Mouse (Mus musculus): ENCODE measurements around the gene Slc38a9. TPM values are rescaled to one million over a fixed set of nuclear protein-coding genes. Genes with fewer than 3 reads are reported as not detected.

Gene Slc38a9
- polyA plus RNA-seq, 1 experiment: 11.5 TPM

DNA sequence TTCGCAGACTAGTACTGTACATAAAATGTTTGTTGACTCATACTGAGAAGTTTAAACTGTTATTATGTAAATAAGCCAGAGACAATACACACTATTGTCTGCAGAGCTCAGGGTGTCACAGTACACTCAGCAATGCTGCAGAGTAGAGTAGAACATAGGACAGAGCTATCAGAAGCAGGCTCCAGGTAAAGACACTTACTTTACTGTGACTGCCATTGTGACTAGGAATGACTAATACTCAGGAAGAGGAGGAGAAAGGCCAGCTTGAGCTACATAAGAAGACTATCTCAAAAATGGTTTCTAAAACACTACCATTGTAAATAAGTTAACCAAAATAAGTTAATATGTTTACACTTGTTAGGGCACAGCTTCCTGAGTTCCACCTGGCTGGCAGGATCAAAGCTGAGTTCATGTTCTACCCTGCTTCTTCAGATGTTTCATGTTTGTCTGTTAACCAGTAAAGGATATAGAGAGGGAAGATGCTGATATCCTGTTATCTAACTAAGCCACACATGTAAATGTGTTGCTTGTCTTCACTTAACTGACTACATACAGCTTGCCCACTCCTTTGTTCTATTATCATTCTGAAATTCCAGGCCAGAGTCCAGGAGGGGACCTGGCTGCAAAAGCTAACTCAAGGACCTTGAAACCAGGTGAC, 14.9 kb upstream of the Slc38a9 start:
- TF ChIP-seq POLR2A (IDR thresholded peaks at IDR 0.05; ENCODE audit: low read depth, low read length) (no peak), CTCF (IDR thresholded peaks at IDR 0.05; ENCODE audit: borderline replicate concordance, insufficient read depth, low read length) (no peak)
- Histone ChIP-seq H3K27ac (ENCODE audit: insufficient read depth, low read length) (no peak overlapping the region), H3K4me3 (ENCODE audit: insufficient read depth, low read length) (no peak overlapping the region), H3K4me1 (ENCODE audit: control insufficient read depth, insufficient read depth, low read length) (no peaks in the 10 kb centered on the region)

DNA sequence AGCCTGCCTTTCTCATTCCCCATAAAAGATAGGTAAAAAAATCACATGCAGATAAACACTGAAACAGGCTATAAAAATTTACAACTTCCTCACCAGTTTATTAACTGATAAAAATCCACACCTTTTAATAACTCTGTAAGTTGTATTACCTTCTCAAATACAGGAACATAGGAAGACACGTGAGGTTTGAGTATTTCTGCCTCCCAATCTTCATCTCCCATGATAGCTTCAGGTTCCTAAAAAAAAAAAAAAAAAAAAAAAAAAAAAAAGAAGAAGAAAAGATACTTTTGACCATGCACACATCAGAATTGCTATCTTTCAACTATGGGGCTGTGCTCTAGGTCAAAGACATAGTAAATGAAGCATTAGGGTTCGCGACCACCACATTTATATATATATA, 9.4 kb upstream of the Slc38a9 start:
- H3K4me1 ChIP-seq (ENCODE audit: control insufficient read depth, insufficient read depth, low read length): no peaks in the 10 kb centered on the region
- no peak overlapping the region for H3K4me3 ChIP-seq (ENCODE audit: insufficient read depth, low read length)
- TF ChIP-seq CTCF (IDR thresholded peaks at IDR 0.05; ENCODE audit: borderline replicate concordance, insufficient read depth, low read length) (no peak), POLR2A (IDR thresholded peaks at IDR 0.05; ENCODE audit: low read depth, low read length) (no peak)
- no peak overlapping the region for H3K27ac ChIP-seq (ENCODE audit: insufficient read depth, low read length)

- Histone ChIP-seq H3K4me1 (ENCODE audit: control insufficient read depth, insufficient read depth, low read length) (no peaks in the 10 kb centered on the region), H3K27ac (ENCODE audit: insufficient read depth, low read length) (no peak within 1 kb of the TSS), H3K4me3 (ENCODE audit: insufficient read depth, low read length) (no peak within 1 kb of the TSS)
- TF ChIP-seq CTCF (IDR thresholded peaks at IDR 0.05; ENCODE audit: borderline replicate concordance, insufficient read depth, low read length): no peak
- no peak for TF ChIP-seq POLR2A (IDR thresholded peaks at IDR 0.05; ENCODE audit: low read depth, low read length)
Observed at GRCm38 (mm10) chr13:112652205-112652604, 8.3 kb upstream of the Slc38a9 start, which contains the start of gene Ddx4. Gene Ddx4 (minus strand): TSS chr13:112652475.

DNA sequence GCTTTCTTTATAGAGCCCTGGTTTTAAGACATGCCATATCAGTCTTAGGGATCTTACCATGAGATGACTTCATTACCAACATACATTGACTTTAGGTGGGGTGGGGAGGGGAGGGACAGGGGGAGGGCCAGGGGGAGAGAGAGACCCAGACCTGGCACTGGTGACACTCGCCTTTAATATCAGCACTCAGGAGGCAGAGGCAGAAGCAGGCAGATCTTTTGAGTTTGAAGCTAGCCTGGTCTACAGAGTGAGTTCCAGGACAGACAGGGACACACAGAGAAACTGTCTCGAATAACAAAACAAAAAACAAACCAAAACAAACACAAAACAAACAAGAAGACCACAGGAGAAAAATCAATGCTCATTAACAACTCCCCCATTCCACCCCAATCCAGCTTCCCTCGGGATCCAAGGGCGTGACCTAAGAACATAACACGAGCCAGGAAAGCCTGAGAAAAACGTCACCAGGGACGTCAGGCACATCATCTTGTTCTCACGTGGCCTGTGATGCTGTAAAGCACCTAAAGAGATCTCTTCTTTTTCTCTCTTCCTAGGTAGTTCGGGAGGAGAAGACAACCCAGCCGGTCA, 471 bp upstream of the Slc38a9 start:
- no peaks in the 10 kb centered on the region for H3K4me1 ChIP-seq (ENCODE audit: control insufficient read depth, insufficient read depth, low read length)
- peak overlapping the region; percentile 69 for H3K4me3 ChIP-seq (ENCODE audit: insufficient read depth, low read length)
- TF ChIP-seq CTCF (IDR thresholded peaks at IDR 0.05; ENCODE audit: borderline replicate concordance, insufficient read depth, low read length): no peak
- TF ChIP-seq POLR2A (IDR thresholded peaks at IDR 0.05; ENCODE audit: low read depth, low read length): no peak
- no peak overlapping the region for H3K27ac ChIP-seq (ENCODE audit: insufficient read depth, low read length)

GRCm38 (mm10) chr13:112661687-112662086, 1.1 kb downstream of the Slc38a9 start:
- no peak for TF ChIP-seq CTCF (IDR thresholded peaks at IDR 0.05; ENCODE audit: borderline replicate concordance, insufficient read depth, low read length)
- no peak for TF ChIP-seq POLR2A (IDR thresholded peaks at IDR 0.05; ENCODE audit: low read depth, low read length)
- Histone ChIP-seq H3K4me3 (ENCODE audit: insufficient read depth, low read length) (no peak overlapping the region), H3K27ac (ENCODE audit: insufficient read depth, low read length) (no peak overlapping the region), H3K4me1 (ENCODE audit: control insufficient read depth, insufficient read depth, low read length) (no peaks in the 10 kb centered on the region)

GRCm38 (mm10) chr13:112666433-112667024, 6.0 kb downstream of the Slc38a9 start:
- Histone ChIP-seq H3K27ac (ENCODE audit: insufficient read depth, low read length) (no peak overlapping the region), H3K4me1 (ENCODE audit: control insufficient read depth, insufficient read depth, low read length) (no peaks in the 10 kb centered on the region), H3K4me3 (ENCODE audit: insufficient read depth, low read length) (no peak overlapping the region)
- TF ChIP-seq CTCF (IDR thresholded peaks at IDR 0.05; ENCODE audit: borderline replicate concordance, insufficient read depth, low read length) (no peak), POLR2A (IDR thresholded peaks at IDR 0.05; ENCODE audit: low read depth, low read length) (no peak)

DNA sequence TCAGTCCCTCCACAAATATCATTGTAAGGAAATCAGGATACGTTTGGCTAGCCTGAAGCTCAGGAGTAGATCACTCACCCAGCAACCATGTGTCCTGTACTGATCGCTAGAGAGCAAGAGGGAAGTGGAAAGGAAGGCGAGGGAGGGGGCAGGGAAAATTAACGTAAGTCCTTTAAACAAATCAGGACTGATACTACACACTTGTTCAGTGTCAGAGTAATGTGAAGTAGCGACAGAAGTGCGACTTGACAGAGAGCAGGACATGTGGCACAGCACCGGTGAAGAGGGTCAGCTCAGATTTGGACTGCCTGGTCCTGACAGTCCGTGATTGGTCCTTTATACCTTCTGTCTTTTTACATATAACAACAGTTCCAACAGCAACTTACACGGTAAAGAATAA, 6.7 kb downstream of the Slc38a9 start:
- TF ChIP-seq POLR2A (IDR thresholded peaks at IDR 0.05; ENCODE audit: low read depth, low read length) (no peak), CTCF (IDR thresholded peaks at IDR 0.05; ENCODE audit: borderline replicate concordance, insufficient read depth, low read length) (no peak)
- Histone ChIP-seq H3K27ac (ENCODE audit: insufficient read depth, low read length) (no peak overlapping the region), H3K4me1 (ENCODE audit: control insufficient read depth, insufficient read depth, low read length) (no peaks in the 10 kb centered on the region), H3K4me3 (ENCODE audit: insufficient read depth, low read length) (no peak overlapping the region)

DNA sequence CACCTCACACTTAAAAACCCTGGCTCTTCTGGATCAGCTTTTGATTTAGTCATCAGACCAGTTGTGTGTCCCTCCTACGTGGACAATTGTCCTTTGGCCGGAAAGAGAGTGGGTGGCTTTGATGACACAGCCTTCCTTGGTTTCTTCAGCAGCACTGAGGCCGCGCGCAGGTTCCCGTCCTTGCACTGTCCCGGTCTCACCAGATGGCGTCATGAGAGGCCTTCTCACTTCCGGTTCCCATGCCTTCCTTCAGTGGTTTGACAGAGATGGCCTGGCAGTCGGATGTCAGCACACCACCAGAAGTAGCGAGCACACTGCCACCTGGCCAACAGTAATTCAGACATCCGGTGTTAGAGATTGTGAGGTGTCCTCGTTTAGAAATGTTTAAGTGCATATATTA, 11.2 kb downstream of the Slc38a9 start:
- Histone ChIP-seq H3K27ac (ENCODE audit: insufficient read depth, low read length) (no peak overlapping the region), H3K4me1 (ENCODE audit: control insufficient read depth, insufficient read depth, low read length) (peaks cover 5% of the 10 kb centered on the region), H3K4me3 (ENCODE audit: insufficient read depth, low read length) (no peak overlapping the region)
- TF ChIP-seq POLR2A (IDR thresholded peaks at IDR 0.05; ENCODE audit: low read depth, low read length) (no peak), CTCF (IDR thresholded peaks at IDR 0.05; ENCODE audit: borderline replicate concordance, insufficient read depth, low read length) (0 out of 2 replicates have a peak, but pooled peaks have one; percentile 26)

DNA sequence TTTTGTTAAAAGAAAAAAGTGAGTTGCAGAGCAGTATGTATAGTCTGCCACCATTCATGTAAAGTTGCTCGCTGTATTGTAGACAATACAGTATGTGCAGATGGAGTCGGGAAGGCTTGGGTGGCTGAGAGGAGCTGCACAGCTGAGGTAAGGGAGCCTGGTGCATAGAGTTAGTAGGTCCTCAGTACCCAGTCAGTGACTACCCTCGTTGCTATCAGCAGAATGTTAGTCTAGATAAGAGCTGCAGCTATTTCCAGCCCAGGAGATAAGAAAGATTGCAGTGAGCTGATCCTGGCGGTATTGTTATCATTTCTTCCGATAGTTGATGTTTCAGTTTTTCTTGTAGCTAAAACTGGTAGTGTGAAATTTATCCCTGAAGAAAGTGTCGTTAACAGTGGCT, 12.2 kb downstream of the Slc38a9 start:
- TF ChIP-seq POLR2A (IDR thresholded peaks at IDR 0.05; ENCODE audit: low read depth, low read length): no peak
- TF ChIP-seq CTCF (IDR thresholded peaks at IDR 0.05; ENCODE audit: borderline replicate concordance, insufficient read depth, low read length): no peak
- Histone ChIP-seq H3K4me3 (ENCODE audit: insufficient read depth, low read length) (no peak overlapping the region), H3K4me1 (ENCODE audit: control insufficient read depth, insufficient read depth, low read length) (peaks cover 5% of the 10 kb centered on the region), H3K27ac (ENCODE audit: insufficient read depth, low read length) (no peak overlapping the region)

DNA sequence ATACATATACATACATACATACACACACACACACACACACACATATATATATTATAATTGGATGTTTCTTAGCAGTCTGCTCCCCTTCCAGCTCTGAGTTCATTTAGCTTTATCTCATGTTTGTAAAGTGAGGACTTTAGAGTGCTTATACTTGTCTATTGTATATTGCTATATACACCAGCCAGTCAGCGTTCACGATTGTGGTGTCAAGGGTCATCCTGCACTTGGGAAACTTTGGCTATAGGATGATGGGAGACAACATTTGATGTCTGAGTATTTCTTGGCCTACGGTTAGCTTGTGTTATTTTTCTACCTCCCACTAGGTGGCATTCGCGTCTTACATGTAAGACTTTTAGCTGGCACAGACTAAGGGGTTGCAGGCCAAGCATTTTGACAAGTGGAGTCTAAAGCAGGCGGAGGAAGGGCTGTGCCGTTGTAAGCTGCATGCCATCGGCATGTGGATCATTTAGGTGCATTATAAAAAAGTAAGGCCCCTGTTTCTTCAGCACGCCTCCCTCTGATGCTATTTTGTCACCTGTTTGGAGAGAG, 13.4 kb downstream of the Slc38a9 start:
- no peak for TF ChIP-seq POLR2A (IDR thresholded peaks at IDR 0.05; ENCODE audit: low read depth, low read length)
- TF ChIP-seq CTCF (IDR thresholded peaks at IDR 0.05; ENCODE audit: borderline replicate concordance, insufficient read depth, low read length): 0 out of 2 replicates have a peak, but pooled peaks have one; percentile 18

More for the DNA sequence above, 13.4 kb downstream of the Slc38a9 start:
- H3K27ac ChIP-seq (ENCODE audit: insufficient read depth, low read length): no peak overlapping the region
- no peak overlapping the region for H3K4me3 ChIP-seq (ENCODE audit: insufficient read depth, low read length)
- peaks cover 5% of the 10 kb centered on the region for H3K4me1 ChIP-seq (ENCODE audit: control insufficient read depth, insufficient read depth, low read length)
